Mouse (Mus musculus) heart, postnatal 0 days (tissue): ENCODE data around the gene Smtn.

Experiments
- CTCF ChIP-seq: IDR thresholded peaks from 2 replicates; pipeline ENCODE4 v1.5.1; 2016; ENCODE audit warnings: antibody characterized with exemption, control low read depth, low read depth
- EP300 ChIP-seq: IDR thresholded peaks from 2 replicates; pipeline ENCODE4 v1.6.1; 2016; ENCODE audit warnings: antibody characterized with exemption, low read depth

GRCm38 (mm10) chr11:3539826-3540196, 601 bp downstream of the Smtn start:
- TF ChIP-seq CTCF: no peak
- TF ChIP-seq EP300: no peak
